Mouse (Mus musculus) Patski (cell line): ENCODE measurements around the gene Kars. TPM values are rescaled to one million over a fixed set of nuclear protein-coding genes. Genes with fewer than 3 reads are reported as not detected.

Experiments
- ATAC-seq: fragments of 100-300 bp; one replicate; pipeline ENCODE4 v1.8.0; 2021
- CTCF ChIA-PET: fragments of 350-600 bp; sonication (Branson Sonifier 250); formaldehyde crosslinking; loops from one replicate; lab custom pipeline; 2022; ENCODE audit warnings: inconsistent platforms; lab: Charles Lee
- POLR2A ChIA-PET: fragments of 350-600 bp; sonication (Branson Sonifier 250); formaldehyde crosslinking; loops from one replicate; lab custom pipeline; 2022; ENCODE audit warnings: antibody characterized with exemption, inconsistent platforms; lab: Charles Lee
- DNase-seq: peaks from one replicate; pipeline ENCODE4 v3.0.0-alpha.2; 2011; ENCODE audit warnings: low read depth, low spot score
- H3K27me3 ChIP-seq: fragments of 371-371 bp; one replicate; pipeline ENCODE4 v1.5.1; 2021
- CTCF ChIP-seq: fragments of 100-300 bp; IDR thresholded peaks from one replicate; pipeline ENCODE4 v1.5.1; 2021
- in situ Hi-C: fragments of 300-500 bp; cut with MboI; formaldehyde crosslinking; loops from 3 replicates; pipeline ENCODE4 v1.11.1; 2018; ENCODE audit warnings: low pct_unique_long_range_greater_than_20kb, mixed read lengths
- polyA plus RNA-seq: library from polyadenylated mRNA; unstranded; gene quantifications from one replicate; pipeline ENCODE4 v1.2.3, GENCODE M21; 2021

The Kars gene
- polyA plus RNA-seq, 1 experiment from 2014 or later: 149 TPM

- H3K27me3 ChIP-seq: no peaks in the 10 kb centered on the region
- no peak for TF ChIP-seq CTCF
- DNase-seq: no peak
- no peak for ATAC-seq
- in situ Hi-C loops: no loop called here
- POLR2A ChIA-PET: no interaction called here
- CTCF ChIA-PET: interaction anchor here (1.0 to 1.4 kb wide), 2 partner anchors 12 to 25 kb away, joined by 3 read pairs; no protein-coding TSS in a partner anchor
These were observed 46.1 kb downstream of the Kars start for GRCm38 (mm10) chr8:111964849-111965561.

GRCm38 (mm10) chr8:111964351-111964750, 46.8 kb downstream of the Kars start:
- no peaks in the 10 kb centered on the region for H3K27me3 ChIP-seq
- TF ChIP-seq CTCF: no peak
- ATAC-seq: no peak
- CTCF ChIA-PET: interaction anchor here (1.0 to 1.4 kb wide), 2 partner anchors 11 to 26 kb away, joined by 3 read pairs; no protein-coding TSS in a partner anchor
- in situ Hi-C loops: no loop called here
- POLR2A ChIA-PET: no interaction called here
- no peak for DNase-seq

- ChIA-PET CTCF (interaction anchor here (1.0 kb wide), 1 partner anchor 12 kb away, joined by 3 read pairs; no protein-coding TSS in a partner anchor), POLR2A (no interaction called here)
- DNase-seq: no peak
- ATAC-seq: no peak
- TF ChIP-seq CTCF: no peak
- H3K27me3 ChIP-seq: no peaks in the 10 kb centered on the region
- in situ Hi-C loops: no loop called here
These were observed 47.6 kb downstream of the Kars start for GRCm38 (mm10) chr8:111963546-111963945.

GRCm38 (mm10) chr8:111963091-111963490, 48.0 kb downstream of the Kars start:
- DNase-seq (no peak), ATAC-seq (no peak)
- ChIA-PET CTCF (interaction anchor here (1.0 kb wide), 1 partner anchor 13 kb away, joined by 3 read pairs; no protein-coding TSS in a partner anchor), POLR2A (no interaction called here)
- no peak for TF ChIP-seq CTCF
- in situ Hi-C loops: no loop called here
- H3K27me3 ChIP-seq: no peaks in the 10 kb centered on the region

GRCm38 (mm10) chr8:111962589-111962988, 48.5 kb downstream of the Kars start:
- in situ Hi-C loops: no loop called here
- no peak for TF ChIP-seq CTCF
- ChIA-PET POLR2A (no interaction called here), CTCF (interaction anchor here (1.0 kb wide), 1 partner anchor 13 kb away, joined by 3 read pairs; no protein-coding TSS in a partner anchor)
- H3K27me3 ChIP-seq: no peaks in the 10 kb centered on the region
- ATAC-seq (no peak), DNase-seq (no peak)

- POLR2A ChIA-PET: no interaction called here
- no peak for TF ChIP-seq CTCF
- H3K27me3 ChIP-seq: no peaks in the 10 kb centered on the region
- in situ Hi-C loops: no loop called here
- no peak for ATAC-seq
- CTCF ChIA-PET: no interaction called here
- DNase-seq: no peak
These were observed 49.8 kb downstream of the Kars start for GRCm38 (mm10) chr8:111961330-111961729.

GRCm38 (mm10) chr8:111960591-111961321, 50.4 kb downstream of the Kars start:
- no peak for DNase-seq
- ATAC-seq: no peak
- H3K27me3 ChIP-seq: no peaks in the 10 kb centered on the region
- CTCF ChIA-PET: no interaction called here
- no peak for TF ChIP-seq CTCF
- POLR2A ChIA-PET: no interaction called here
- in situ Hi-C loops: no loop called here

GRCm38 (mm10) chr8:111957231-111957630, 53.9 kb downstream of the Kars start:
- no peaks in the 10 kb centered on the region for H3K27me3 ChIP-seq
- DNase-seq (no peak), ATAC-seq (no peak)
- in situ Hi-C loops: no loop called here
- TF ChIP-seq CTCF: no peak
- ChIA-PET CTCF (no interaction called here), POLR2A (no interaction called here)

GRCm38 (mm10) chr8:111955879-111956278, 55.2 kb downstream of the Kars start:
- DNase-seq (no peak), ATAC-seq (no peak)
- H3K27me3 ChIP-seq: no peaks in the 10 kb centered on the region
- TF ChIP-seq CTCF: no peak
- POLR2A ChIA-PET: interaction anchor here (0.7 kb wide), 1 partner anchor 10 kb away, joined by 4 read pairs; no protein-coding TSS in a partner anchor
- CTCF ChIA-PET: no interaction called here
- in situ Hi-C loops: no loop called here

- in situ Hi-C loops: no loop called here
- CTCF ChIA-PET: interaction anchor here (1.3 kb wide), 1 partner anchor 29 kb away, joined by 4 read pairs; no protein-coding TSS in a partner anchor
- TF ChIP-seq CTCF: no peak
- no peaks in the 10 kb centered on the region for H3K27me3 ChIP-seq
- no peak for DNase-seq
- POLR2A ChIA-PET: interaction anchor here (0.7 kb wide), 1 partner anchor 9 kb away, joined by 4 read pairs; no protein-coding TSS in a partner anchor
- ATAC-seq: no peak
These were observed 56.1 kb downstream of the Kars start for GRCm38 (mm10) chr8:111954844-111955594.
